Mouse (Mus musculus) liver, embryonic 14.5 days (tissue): ENCODE results near the gene Slc17a9.

Source experiments
- CTCF ChIP-seq: IDR thresholded peaks from 2 replicates; pipeline ENCODE4 v1.5.1; 2016; ENCODE audit warnings: antibody characterized with exemption, low read depth, control low read depth
- EP300 ChIP-seq: IDR thresholded peaks from 2 replicates; pipeline ENCODE4 v1.6.1; 2016; ENCODE audit warnings: antibody characterized with exemption, low read depth

GRCm38 (mm10) chr2:180731984-180732383 is 6.9 kb downstream of the Slc17a9 start:
- TF ChIP-seq CTCF (no peak), EP300 (no peak)
